Mouse (Mus musculus) spleen, adult 2 months (tissue): Measurements from ENCODE around the gene Fam71f1.

Experiments
- CTCF ChIP-seq: fragments of 200-500 bp; IDR thresholded peaks from 2 replicates; pipeline ENCODE4 v1.5.1; 2011; ENCODE audit warnings: mild to moderate bottlenecking, inconsistent platforms; ENCODE audit not compliant: insufficient read depth, insufficient read length, insufficient replicate concordance; ENCODE audit errors: extremely low read depth
- POLR2A ChIP-seq: fragments of 200-500 bp; IDR thresholded peaks from 2 replicates; pipeline ENCODE4 v1.6.1; 2011; ENCODE audit warnings: low read depth, low read length, inconsistent platforms

GRCm38 (mm10) chr6:29303251-29303650, 15.7 kb upstream of the Fam71f1 start:
- no peak for TF ChIP-seq POLR2A
- no peak for TF ChIP-seq CTCF
